Mouse (Mus musculus) heart, postnatal 0 days (tissue): ENCODE measurements around the gene Bcr.

Experiments
- CTCF ChIP-seq: IDR thresholded peaks from 2 replicates; pipeline ENCODE4 v1.5.1; 2016; ENCODE audit warnings: antibody characterized with exemption, control low read depth, low read depth
- EP300 ChIP-seq: IDR thresholded peaks from 2 replicates; pipeline ENCODE4 v1.6.1; 2016; ENCODE audit warnings: antibody characterized with exemption, low read depth

GRCm38 (mm10) chr10:75165825-75166481, 105.6 kb downstream of the Bcr start:
- TF ChIP-seq EP300 (no peak), CTCF (peak; percentile 9; the same call in 1 of the 2 replicates)
